Mouse (Mus musculus) adrenal gland, adult 18-20 months (tissue): Measurements from ENCODE around the gene Nt5c1a. TPM values are rescaled to one million over a fixed set of nuclear protein-coding genes. Genes with fewer than 3 reads are reported as not detected.
A peak's percentile ranks its signal among the peaks of the same experiment; 100 is the strongest.

Experiments
- DNase-seq, 2 experiments: peaks; one replicate each; pipeline ENCODE4 v3.0.0; 2021 to 2022; ENCODE audit warnings: low spot score in 2 of 2
- total RNA-seq, 2 experiments: library from RNA; stranded (reverse); gene quantifications; 1 replicate in 1 of 2; 2 replicates in 1 of 2; pipeline ENCODE4 v1.2.3; 2021

Nt5c1a gene
- total RNA-seq, 2 experiments from 2014 or later, result 46.6 to 52.5 TPM

- DNase-seq, result no peak
These were observed 45.3 kb downstream of the Nt5c1a start for GRCm38 (mm10) chr4:123246651-123247050.

DNA sequence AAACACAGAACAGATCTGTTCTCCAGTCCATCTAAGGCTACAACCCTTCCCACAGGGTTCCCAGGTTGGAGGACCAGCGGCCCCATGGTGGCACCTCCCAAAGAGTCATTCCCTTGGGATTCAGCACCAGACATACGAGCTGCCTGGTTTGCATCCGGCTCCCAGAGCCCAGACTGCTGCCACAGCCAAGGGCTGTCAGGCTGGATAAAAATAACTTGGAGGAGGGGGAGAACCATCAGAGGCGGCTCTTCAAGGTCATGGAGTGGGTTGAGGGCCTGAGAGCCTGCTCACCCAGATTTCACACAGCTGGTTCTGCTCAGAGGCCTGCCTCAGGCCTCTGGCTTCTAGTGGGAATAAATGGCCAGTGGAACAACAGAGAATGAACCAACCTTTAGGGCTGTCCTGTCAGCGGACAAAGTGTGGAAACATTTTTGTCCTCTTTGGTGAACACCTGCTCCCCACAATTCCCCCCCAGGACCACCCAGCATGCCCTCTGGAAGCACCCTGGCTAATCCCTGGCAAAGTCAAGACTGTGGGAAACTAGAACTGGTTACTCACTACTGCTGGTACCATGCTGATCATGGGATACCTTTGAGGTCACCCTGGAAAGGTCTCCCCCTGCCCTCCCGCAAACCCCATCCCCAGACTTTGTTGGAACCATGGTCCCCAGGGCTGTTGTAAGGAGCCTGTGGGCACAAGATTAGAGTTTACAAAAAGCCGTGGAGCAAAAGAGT lies 46.0 kb downstream of the Nt5c1a start:
- no peak for DNase-seq

DNA sequence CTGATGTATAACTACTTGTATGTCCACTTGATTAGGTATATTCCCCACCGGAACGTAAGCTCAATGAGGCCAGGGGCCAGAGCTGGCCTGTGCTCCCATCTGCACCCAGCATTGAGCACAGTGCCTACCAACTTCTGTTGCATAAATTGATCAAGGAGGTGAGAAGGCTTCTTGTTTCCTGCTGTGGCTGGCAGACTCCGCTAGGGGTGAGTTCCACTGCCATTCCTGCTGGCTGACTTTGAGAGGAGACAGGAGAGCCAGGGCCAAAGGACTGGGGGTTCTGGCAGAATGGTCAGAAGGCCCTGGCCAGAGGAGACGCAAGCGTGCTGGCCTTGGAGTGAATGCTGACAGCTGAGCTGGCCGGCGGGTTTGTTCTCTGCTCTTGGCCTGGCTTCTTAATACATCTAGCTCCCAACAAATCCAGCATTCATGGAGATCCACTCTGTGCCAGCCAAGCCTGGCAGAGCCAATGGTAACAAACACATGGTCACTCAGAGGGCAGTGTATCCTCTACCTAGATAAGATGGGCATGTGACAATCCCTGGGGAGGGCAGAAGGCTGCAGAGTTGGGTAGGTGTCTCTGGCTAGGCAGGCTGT lies 47.8 kb downstream of the Nt5c1a start:
- peak; percentile 43 to 52 for DNase-seq

GRCm38 (mm10) chr4:123252214-123252613 lies 50.9 kb downstream of the Nt5c1a start:
- no peak for DNase-seq

- DNase-seq, result no peak
These were observed 53.3 kb downstream of the Nt5c1a start for GRCm38 (mm10) chr4:123254617-123255016.

GRCm38 (mm10) chr4:123260071-123260746 lies 58.9 kb downstream of the Nt5c1a start:
- DNase-seq, result no peak

DNA sequence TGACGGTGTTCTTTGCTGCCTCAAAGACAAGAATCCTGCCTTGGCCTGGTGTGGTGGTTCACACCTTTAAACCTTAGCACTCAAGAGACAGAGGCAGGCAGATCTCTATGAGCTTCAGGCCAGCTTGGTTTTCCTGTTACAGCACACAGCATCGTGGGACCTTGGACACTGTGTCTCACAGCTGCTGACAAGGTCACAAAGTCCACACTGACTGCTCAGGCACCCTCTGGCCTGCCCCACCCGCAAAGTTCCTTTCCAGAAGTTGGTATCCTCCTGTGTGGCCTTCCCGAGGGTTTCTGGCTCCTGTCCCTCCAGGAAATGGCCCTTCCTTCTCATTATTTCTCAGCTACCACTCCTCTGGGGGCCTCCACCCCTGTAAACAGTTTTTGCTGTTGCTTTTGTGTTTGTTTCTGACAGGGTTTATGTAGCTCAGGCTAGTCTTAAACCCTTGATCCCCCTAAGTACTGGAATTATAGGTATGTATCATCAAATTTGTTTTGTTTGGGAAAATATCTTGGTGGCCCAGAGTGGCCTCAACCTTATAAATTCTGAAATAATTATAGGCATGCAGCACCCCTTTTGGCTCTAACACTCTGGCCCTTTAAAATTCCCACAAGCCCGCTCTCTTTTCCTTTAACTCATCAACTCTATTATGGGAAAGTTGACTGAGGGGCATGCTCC lies 60.6 kb downstream of the Nt5c1a start, which contains the start of gene Pabpc4:
Gene Pabpc4, plus strand, starts transcription at position 631 of the 681 bp plus-strand sequence.
- no peak for DNase-seq

Other genes with a start within 250 kb of the Nt5c1a start
- gene Mfsd2a, start 240.3 kb upstream of the Nt5c1a start, total RNA-seq, result 10 to 100 TPM; 17.3 to 27.3 TPM
- 1 to 10 TPM; 2.2 to 2.9 TPM for gene Mycl, start 205.9 kb upstream of the Nt5c1a start, total RNA-seq
- 10 to 100 TPM; 18.2 to 19.7 TPM for gene Trit1, start 184.9 kb upstream of the Nt5c1a start, total RNA-seq
- under 1 TPM; 0.17 to 0.38 TPM for gene Bmp8b, start 96.3 kb upstream of the Nt5c1a start, total RNA-seq
- not detected for gene Oxct2b, start 85.2 kb upstream of the Nt5c1a start, total RNA-seq
- 10 to 100 TPM; 47.4 to 53.0 TPM for gene Ppie, start 61.6 kb upstream of the Nt5c1a start, total RNA-seq
- gene Hpcal4, start 18.3 kb upstream of the Nt5c1a start, total RNA-seq, result 1 to 10 TPM; 3.4 to 3.5 TPM
- gene Heyl, start 32.1 kb downstream of the Nt5c1a start, total RNA-seq, result 10 to 100 TPM in 1 of 2 experiments, 1 to 10 TPM in 1; 4.7 to 11.3 TPM
- gene Pabpc4, start 60.8 kb downstream of the Nt5c1a start, total RNA-seq, result 10 to 100 TPM; 93.9 to 99.8 TPM
- gene Oxct2a, start 122.1 kb downstream of the Nt5c1a start, total RNA-seq, result not detected
- gene Bmp8a, start 141.7 kb downstream of the Nt5c1a start, total RNA-seq, result not detected